Mouse (Mus musculus) bone marrow macrophage, adult 2 months (primary cell): ENCODE data around the gene Reln.

Experiments used
- CTCF ChIP-seq: IDR thresholded peaks from 2 replicates; pipeline ENCODE4 v1.5.1; 2012; ENCODE audit warnings: low read depth, mild to moderate bottlenecking, low read length, moderate library complexity
- POLR2A ChIP-seq: IDR thresholded peaks from 2 replicates; pipeline ENCODE4 v1.6.1; 2012; ENCODE audit warnings: mild to moderate bottlenecking, low read depth, low read length, borderline replicate concordance

- TF ChIP-seq CTCF (no peak), POLR2A (no peak)
Measured at GRCm38 (mm10) chr5:22158754-22159153, 185.7 kb downstream of the Reln start.
